Mouse (Mus musculus) heart, postnatal 36 days (tissue): Measurements from ENCODE around the gene Arhgef38. TPM values are rescaled to one million over a fixed set of nuclear protein-coding genes. Genes with fewer than 3 reads are reported as not detected.

Source experiments
- DNase-seq, 2 experiments: peaks; one replicate each; pipeline ENCODE4 v3.0.0; 2021 to 2022
- intact Hi-C: fragments of 180-260 bp; cut with DNase I; formaldehyde crosslinking; loops from one replicate; pipeline ENCODE4 v1.15.1; 2025
- total RNA-seq, 2 experiments: library from RNA; stranded (reverse); gene quantifications; 2 replicates each; pipeline ENCODE4 v1.2.3; 2021

Arhgef38 gene
- total RNA-seq: not detected

DNA sequence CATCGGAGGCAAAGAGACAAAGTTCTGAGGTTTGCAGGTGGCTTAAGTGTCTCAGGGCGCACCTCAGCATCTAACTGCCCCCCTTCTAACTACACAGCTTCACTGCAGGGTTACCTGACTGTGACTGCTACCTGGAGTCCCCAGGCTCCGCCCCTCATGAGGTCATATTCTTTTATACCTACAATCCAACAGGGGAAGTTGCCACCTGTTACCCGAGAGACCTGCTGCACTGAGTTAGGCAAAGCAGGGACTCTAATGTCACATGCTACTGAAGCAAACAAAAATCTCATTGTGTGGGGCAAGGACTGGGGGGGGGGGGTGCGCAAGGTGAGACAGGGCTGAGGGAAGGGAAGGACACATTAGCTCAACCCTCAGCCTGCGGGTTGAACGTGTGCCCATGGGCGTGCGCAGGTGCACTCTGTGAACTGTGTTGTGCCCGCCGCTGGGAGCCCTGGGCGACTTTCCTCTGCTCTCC, at the start of gene Arhgef38:
Arhgef38 (minus strand) TSS at position 129 of the 475 bp plus-strand sequence.
- intact Hi-C loops: no loop called here
- no peak for DNase-seq

DNA sequence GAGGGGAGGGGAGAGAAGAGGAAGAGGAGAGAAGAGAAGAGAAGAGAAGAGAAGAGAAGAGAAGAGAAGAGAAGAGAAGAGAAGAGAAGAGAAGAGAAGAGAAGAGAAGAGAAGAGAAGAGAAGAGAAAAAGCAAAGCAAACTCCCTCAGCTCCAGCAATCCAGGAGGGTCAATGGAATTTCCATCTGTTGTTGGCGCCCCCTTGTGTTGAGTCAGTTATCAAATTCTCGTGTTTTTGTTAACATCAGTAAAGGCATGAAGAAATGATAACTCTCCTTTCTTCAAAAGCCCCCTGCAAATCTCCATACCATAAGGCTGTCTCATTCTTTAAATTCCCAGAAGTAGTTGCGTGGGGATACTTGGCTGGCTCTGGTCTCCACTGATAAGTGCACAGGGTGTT, 37.1 kb upstream of the Arhgef38 start:
- DNase-seq: peak; percentile 49 to 67
- intact Hi-C loops: loop anchor here (2.0 kb wide), 2 partner anchors 185 to 525 kb away; no protein-coding TSS in a partner anchor

DNA sequence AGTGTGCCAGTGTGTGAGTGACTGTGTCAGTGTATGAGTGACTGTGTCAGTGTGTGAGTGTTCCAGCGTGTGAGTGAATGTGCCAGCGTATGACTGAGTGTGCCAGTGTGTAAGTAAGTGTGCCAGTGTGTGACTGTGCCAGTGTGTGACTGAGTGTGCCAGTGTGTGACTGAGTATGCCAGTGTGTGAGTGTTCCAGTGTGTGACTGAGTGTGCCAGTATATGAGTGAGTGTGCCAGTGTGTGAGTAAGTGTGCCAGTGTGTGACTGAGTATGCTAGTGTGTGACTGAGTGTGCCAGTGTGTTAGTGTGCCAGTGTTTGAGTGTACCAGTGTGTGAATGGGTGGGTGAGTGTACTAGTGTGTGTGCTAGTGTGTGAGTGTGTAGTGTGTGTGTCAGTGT, 24.1 kb upstream of the Arhgef38 start:
- intact Hi-C loops: no loop called here
- no peak for DNase-seq

DNA sequence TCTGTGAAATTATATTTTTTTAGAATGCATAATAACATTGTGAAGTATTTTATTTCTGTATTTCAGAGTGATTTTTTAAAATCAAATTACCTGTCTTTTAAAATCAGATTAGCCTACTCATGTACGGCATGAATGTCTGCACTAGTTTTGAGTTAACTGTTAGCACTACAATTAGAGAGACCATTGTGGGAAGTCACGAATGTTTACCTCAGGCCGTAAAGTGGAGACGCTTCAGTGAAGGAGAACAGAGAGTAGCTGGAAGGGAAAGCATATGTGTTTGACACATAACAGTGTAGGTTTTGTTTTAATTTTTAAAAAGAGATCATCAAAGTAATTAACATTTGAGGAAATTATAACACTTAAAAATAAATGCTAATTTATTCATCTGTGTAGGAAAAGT, 21.1 kb upstream of the Arhgef38 start:
- intact Hi-C loops: no loop called here
- DNase-seq: no peak

DNA sequence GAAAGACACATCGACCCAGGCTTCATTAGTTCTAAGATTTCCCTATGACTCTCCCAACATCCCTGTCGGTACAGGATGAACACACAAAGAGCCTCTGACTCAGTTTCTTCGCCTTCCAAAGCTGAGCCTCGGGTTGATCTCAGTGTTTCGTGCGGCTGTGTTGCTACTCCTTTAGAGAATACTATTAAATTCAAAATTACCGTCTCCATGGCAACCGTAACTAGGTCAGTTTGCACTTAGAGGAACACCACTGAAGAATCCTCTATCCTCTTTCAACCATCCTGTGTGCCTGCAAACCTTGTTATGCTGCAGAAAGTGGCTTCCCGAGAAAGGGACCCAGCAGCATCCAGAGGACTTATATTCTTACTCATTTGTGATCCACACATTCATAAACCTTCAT, 9.3 kb upstream of the Arhgef38 start:
- DNase-seq: no peak
- intact Hi-C loops: no loop called here

DNA sequence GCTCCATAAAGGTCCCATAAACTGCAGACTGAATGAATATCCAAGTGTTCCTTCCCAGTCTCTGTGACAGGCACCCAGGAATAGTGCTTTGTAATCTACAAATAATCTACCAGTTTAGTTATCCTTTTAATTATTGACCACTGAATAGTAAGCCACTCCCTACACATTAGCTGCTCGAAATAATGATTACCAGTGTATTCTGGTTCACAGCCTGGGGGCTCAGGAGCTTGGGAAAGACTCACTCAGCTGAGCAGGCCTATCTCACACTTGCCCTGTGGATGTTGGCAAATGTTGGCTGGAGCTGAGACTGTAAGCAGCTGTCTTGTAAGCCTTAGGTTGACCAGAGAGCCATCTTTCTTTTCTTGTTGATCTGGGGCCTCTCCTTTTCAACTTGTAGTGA, 7.2 kb upstream of the Arhgef38 start:
- intact Hi-C loops: no loop called here
- no peak for DNase-seq

DNA sequence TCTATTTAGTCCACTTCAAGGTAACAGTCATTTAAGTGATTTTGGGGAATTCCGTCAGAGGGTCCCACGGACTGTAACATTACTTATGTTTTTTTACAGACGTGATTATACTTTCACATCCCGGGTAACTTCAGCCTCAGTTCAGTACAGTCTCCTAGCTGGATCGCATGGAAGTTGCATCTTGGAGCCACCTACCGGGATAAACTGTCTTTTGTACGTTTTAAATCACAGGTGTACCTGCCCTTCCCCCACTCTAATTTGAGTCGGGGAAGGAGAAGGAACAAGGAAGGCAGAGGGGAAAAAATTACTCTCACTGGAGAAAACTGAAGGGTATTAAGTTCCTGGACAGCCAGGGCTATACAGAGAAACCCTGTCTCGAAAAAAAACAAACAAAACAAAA, 756 bp downstream of the Arhgef38 start:
- intact Hi-C loops: no loop called here

DNA sequence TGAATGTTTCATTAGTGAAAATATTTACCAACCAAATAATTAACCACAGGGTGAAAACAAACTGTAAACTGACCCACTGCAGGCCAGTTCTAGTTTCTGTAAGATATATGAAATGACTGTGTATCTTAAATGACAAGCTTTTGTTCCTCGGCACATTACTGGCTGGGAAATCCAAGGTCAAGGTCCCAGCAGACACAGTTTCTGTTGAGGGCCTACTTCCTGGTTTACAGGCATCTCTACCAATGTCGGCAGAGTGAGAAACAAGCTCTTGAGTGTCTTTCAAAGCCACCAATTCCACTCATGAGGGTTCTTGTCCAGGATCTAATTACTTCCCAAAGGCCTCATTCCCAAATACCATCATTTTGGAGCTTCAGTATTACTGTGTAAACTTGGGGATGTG, 4.3 kb downstream of the Arhgef38 start:
- DNase-seq: no peak
- intact Hi-C loops: no loop called here

More for the DNA sequence above, 756 bp downstream of the Arhgef38 start:
- DNase-seq: no peak

DNA sequence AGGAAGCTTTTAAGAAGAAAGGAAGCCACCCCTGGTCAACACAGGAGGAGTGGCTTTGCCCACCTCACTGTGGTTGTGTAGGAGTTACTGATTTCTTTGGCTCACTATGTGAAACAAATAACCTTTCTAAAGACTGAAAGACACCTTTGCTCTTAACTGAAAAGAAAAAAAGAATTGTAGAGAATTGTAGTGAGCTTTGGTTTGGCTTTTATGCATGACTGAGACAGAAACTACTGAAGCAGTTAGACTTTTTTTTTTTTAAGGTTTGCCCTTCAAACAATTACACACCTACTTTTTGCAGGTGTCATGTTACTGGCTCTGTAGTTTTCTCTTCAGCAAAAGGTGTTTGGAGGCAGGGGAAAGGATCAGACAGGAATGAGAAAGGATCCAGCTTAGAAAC, 5.2 kb downstream of the Arhgef38 start:
- intact Hi-C loops: no loop called here
- DNase-seq: no peak

DNA sequence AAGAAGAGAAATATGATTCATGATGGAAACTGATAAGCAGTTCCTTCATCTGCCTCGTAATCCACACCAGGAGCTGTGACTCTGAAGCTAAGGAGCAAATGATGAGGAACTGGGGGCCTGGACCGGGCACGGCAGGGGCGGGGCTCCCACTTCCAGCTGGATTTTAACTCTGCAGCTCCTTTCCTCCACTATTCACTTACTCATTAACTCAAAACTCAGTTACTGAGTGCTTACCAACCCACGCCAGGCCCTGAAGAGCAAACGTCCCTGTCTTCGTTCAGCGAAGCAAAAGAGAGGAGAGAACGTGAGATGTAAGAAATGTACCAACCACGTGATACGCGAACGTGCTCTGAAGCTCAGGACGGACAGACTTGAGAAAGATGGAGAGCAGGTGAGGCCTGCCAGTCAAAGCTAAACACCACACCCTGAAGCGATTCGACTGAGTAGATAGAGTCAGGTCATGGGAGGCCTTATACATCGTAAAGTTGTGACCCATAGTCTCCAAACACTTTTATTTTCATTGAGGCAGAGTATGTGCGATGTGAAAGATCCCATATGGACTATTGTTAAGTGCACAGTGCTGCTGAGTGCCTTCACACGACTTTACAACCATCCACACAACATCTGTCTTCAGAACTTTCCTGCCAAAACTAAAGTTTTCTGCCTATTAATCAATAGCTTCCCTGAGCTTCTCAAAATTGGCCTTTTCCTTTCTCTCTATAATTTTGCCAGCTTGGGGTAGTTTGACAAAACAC, 7.3 kb downstream of the Arhgef38 start:
- no peak for DNase-seq
- intact Hi-C loops: no loop called here

DNA sequence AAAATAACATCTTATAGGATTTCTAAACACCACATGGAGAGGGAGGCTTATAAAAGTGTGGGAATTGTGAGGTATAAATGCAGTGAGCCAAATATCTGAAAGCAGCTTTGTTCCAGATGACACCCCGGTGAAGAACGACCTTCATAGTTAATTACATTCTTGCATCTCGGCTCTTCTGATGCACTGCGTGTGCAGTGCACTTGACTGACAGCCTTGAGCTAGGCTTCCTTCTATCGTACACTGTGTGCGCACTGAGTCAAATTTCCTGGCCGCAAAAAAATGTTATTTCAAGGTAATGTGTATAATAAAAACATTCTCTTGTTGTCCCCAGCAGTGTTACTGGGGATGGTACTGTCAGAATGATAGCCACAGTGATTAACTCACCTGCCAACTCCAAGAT, 16.2 kb downstream of the Arhgef38 start:
- DNase-seq: no peak
- intact Hi-C loops: no loop called here

DNA sequence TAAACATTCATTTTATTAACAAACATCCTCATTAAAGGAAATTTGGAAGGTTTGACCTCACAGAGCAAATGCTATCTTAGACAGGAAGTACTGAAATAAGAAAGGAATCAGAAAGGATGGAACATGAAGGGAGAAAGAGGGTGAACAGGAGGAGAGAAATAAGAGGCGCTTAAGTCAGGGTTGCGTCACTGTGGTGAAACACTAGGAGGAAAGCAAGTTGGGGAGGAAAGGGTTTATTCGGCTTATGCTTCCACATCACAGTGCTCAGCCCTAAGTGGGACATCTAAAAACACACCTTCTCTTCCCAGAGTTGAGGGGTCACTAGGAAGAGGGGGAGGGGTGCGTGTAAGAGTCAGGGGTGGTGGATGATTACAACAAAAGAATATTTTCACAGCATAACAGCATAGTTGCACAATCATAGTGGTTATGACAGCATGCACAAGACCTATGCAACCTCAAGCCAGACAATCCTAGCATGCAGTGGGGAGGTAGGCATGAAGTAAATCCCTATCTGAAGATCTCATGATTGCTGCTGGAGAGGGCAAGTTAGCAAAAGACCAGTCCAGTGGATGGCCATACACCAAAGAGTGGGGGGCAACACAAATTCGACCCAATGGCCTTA, 19.4 kb downstream of the Arhgef38 start:
- intact Hi-C loops: no loop called here
- DNase-seq: no peak

DNA sequence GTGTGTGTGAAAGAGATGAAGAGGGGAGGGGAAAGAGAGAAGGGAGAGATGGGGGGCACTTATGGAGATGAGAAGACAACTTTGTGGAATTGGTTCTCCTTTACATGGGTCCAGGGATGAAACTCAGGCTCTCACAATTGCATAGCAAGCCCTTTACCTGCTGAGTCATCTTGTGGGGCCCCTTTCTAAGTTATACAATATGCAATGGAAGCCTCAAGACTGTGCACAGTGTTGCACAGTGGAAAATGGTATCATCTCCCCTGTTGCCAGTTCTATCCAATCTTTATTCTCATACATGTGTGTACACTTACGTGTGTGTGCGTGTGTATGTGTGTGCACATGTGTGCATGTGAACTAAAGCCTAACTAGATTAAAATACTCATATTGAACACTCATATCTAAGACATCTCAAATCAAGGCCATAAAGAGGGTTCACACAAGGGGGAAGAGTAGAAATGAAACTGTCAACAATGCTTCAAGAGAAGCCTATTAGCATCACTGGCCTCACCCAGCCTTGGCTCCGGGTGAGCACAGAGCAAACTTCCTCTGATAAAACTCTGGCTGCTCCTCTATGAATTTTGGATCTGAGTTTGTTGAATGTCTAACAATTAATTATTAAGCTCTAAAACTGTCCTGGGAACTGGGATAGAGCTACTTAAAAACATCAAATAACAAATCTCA, 21.2 kb downstream of the Arhgef38 start:
- intact Hi-C loops: no loop called here
- no peak for DNase-seq

DNA sequence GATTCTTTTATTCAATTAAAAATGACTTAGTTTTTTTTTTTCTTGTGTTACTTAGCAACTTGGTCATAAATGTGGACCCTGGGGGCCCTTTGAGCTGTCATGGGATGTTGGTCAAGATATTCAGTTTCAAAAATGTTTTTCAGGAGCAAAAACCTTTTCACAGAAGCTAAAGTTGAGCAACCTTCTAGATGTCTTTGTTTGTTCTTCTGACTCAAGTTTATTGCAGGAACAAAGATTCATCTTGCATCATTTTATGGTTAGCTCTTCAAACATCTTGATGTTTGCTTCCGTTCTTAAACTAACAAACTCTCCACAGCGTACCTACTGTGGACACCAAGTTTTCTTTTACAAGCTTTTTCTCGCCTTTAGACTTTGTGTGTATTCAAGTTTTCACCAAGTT, 23.4 kb downstream of the Arhgef38 start:
- DNase-seq: no peak
- intact Hi-C loops: no loop called here

DNA sequence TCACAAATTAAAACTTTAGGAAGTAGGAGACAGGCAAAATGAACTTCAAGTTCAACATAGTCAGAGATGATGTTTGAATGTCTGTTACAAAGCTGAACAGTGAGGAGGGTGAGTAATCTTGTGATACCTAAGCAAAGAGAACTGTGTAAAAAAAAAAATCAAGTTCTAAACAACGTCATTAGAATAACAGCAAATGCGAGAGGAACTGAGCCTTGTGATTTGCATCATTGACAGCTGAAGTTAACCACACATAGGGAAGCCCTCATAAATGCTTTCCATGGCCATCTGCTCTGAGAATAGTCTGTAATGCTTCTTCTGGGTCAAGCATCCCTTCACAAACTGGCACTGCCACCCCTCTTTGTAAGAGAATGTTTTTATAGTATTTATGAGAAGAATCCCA, 31.0 kb downstream of the Arhgef38 start:
- intact Hi-C loops: no loop called here
- no peak for DNase-seq

DNA sequence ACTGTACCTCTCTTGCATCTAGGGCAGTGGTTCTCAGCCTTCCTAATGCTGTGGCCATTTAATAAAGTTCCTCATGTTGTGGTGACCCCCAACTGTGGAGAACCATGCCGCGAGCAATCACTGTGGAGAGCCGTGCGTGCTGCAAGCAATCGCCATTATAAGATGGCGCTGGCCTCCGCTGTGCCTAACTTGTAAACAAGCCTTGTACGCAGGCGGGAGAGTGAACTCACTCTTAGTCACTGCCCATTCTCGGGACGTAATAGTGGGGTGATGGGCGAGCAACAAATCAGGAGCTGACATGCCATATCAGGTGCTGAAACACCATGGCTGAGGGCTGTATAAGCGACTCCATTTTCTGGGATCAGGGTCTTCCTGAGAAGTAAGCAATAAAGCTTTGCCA, 32.6 kb downstream of the Arhgef38 start:
- intact Hi-C loops: no loop called here
- DNase-seq: no peak

DNA sequence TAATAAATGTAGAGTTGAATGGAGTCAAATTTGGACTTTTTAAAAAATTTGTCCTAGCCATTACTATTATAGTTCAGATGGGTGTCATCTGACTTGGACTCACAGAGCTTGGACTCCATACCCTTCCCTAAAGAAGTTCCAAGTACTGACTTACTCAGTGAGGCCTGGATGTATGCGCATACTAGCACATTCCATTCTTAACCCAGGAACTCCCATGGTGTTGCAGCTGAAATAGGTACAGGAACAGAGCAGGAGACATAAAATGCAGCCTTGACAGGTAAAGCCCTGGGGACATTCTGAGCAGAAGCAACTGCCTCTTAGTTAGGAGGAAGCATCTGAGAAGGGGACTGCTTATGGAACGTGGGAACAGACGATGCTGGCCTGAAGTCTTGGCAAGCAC, 45.8 kb downstream of the Arhgef38 start:
- no peak for DNase-seq
- intact Hi-C loops: no loop called here

DNA sequence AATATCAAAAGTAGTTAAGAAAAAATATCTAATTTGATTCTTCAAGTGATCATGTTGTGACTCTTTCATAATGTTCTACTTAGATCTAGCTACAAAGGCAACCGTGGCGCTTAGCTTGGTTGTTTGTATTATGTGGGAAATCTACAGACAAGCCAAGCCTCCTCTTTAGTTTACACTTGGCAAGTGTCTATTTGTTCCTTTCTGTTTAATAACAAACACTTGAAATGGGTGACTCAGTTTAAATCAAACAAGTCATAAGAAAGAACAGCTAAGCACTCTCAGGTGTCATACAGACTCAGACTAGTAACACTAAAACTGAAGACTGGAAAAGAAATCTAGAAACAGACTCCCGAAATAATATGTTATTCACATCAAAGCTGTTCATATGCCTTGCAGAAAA, 47.2 kb downstream of the Arhgef38 start:
- DNase-seq: no peak
- intact Hi-C loops: no loop called here

DNA sequence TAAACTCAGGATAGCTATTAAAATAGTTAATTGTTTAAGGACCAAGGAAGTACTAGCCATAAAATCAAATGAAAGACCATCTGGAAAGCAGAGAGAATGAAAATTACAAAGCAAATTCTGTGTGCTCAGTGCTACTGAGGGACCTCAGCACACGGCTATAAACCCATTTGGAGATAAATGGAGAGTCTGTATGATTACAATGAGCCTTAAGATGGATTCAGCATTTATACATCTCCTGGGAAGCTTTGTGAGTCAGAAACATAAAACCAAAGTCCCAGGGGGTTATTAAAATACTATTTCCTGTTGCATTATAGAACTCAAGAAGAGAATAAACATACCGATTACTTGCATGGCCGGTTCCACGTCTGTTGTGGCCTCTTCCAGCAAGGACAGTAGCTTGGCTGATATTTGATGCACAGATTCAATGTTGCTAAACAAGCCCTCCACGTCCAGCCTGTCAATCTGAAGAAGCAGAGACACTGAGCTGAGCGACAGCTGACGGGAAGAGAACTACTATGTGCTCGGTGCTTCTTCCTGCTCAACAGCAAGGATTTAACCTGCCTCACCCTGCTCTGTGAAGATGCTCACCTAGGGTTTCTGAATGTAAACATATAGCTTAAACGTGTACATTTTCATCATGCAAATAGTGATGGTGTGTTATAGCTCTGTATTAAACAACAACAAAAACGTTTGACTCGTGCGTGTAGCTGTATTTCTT, 58.6 kb downstream of the Arhgef38 start:
- DNase-seq: no peak
- intact Hi-C loops: no loop called here

DNA sequence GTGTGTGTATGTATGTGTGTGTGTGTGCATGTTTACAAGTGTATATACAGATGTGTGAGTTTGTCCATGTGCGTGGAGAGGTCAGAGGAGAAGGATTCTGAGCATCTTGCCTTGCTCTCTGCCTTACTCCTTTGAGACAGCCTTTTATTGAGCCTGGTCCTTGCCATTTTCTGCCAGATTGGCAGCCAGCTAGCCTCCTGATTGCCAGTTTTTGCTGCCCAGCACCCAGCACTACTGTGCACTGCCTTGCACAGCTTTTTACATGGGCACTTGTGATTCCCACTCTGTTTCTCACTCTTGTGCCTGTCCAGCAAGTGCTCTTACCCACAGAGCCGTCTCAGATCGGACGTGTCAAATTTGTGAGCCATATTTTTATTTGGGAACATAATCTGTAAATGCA, 62.5 kb downstream of the Arhgef38 start:
- intact Hi-C loops: no loop called here
- DNase-seq: no peak

DNA sequence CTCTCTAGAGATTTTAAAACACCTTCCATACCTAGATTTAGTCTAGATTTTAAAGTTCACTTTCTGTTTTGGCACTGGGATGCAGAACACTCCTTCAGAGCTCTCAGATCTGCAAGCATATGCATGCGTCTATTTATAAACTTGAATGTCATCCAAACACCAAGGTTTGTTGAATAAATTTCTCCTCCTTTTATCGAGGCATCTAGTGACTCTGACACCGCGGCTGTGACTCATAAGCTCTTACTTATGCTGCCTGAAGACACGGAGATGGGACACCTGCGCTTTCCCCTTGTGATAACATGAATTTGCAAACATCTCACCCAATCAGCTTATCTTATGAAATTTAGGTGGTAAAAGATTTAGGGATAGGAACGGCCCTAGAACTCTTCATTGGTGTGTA, 65.0 kb downstream of the Arhgef38 start:
- intact Hi-C loops: no loop called here
- DNase-seq: no peak
